Mouse (Mus musculus) neural tube, embryonic 10.5 days (tissue): ENCODE measurements around the gene Olfr744.
"Not testable (repeated sequence)": the region's sequence is repeated elsewhere in the genome, so short reads cannot be mapped to it uniquely, and the experiment has no call there.

Source experiments
- DNase-seq: peaks from one replicate; pipeline ENCODE4 v3.0.0-alpha.2; 2017; ENCODE audit warnings: low spot score; ENCODE audit errors: extremely low spot score

Olfr744 gene

GRCm38 (mm10) chr14:50614579-50614978, at the start of gene Olfr744:
Olfr744 (plus strand) TSS chr14:50614879.
- DNase-seq, result no peak

GRCm38 (mm10) chr14:50573056-50573455, 41.6 kb upstream of the Olfr744 start:
- not testable (repeated sequence) for DNase-seq

DNA sequence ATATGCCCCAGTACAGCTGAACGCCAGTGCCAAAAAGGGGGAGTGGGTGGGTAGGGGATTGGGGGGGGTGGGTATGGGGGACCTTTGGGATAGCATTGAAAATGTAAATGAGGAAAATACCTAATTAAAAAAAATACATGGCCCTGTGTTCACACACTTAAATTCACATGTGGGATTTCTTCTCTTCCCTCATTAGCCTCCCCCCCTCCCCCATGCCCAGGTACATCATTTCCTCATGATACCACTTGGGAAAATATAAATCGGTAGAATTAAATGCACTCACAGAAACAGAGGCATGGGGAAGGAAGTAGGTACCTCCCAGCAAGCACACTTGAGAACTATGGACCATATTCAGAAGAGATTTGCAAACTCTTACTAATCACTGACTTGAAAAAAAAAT, 24.4 kb downstream of the Olfr744 start, which contains the start of gene Olfr745:
Olfr745 (plus strand) TSS at position 301 of the 400 bp plus-strand sequence.
- DNase-seq, result no peak

- DNase-seq, result no peak
These were observed 32.1 kb downstream of the Olfr744 start, which contains the start of gene Olfr746 for GRCm38 (mm10) chr14:50646783-50647182. Olfr746 (plus strand) TSS chr14:50647083.
